Mouse (Mus musculus): Measurements from ENCODE around the gene Vkorc1l1.

- no peak for TF ChIP-seq CTCF (IDR thresholded peaks at IDR 0.05 in 2 of 3, conservative IDR thresholded peaks at IDR 0.05 in 1 of 3; ENCODE audit: control insufficient read depth in 1 of 3, insufficient read depth in 1 of 3, low read depth in 2 of 3, low read length in 3 of 3, poor library complexity in 1 of 3, severe bottlenecking in 1 of 3)
- TF ChIP-seq MYC (IDR thresholded peaks at IDR 0.05; ENCODE audit: low read depth, low read length) = no peak
- TF ChIP-seq NRF1 (IDR thresholded peaks at IDR 0.05; ENCODE audit: insufficient read depth, low read depth, low read length, poor library complexity, severe bottlenecking) = no peak
- TF ChIP-seq SMC3 (IDR thresholded peaks at IDR 0.05; ENCODE audit: low read depth, low read length) = no peak
- TF ChIP-seq USF1 (IDR thresholded peaks at IDR 0.05; ENCODE audit: low read depth, low read length) = no peak
These were observed 34.0 kb upstream of the Vkorc1l1 start for GRCm38 (mm10) chr5:129907775-129908174.
